Mouse (Mus musculus): ENCODE results near the gene Zfp524. TPM values are rescaled to one million over a fixed set of nuclear protein-coding genes. Genes with fewer than 3 reads are reported as not detected.

Zfp524 gene
- polyA plus RNA-seq, 1 experiment from 2014 or later: 8.7 TPM

DNA sequence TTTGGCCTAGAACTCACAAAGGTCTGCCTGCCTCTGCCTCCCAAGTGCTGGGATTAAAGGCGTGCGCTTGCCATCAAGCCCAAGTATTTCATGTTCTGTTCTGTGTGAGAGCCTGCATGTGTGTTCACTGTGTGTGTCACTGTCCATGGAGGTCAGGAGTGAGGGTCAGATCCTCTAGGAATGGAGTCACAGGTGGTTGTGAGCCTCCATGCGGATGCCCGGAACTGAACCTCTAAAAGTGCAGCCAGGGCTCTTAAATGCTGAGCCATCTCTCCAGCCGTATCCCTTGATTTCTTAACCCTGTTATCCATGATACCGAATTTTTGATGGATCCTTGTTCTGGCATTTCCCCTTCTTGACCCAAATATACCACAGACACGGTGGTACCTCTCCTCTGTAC is 22.8 kb downstream of the Zfp524 start:
- 94% methylated on average over 7 of the region's 7 CpGs for WGBS
- no peaks in the 10 kb centered on the region; the same call in 1 of the 2 replicates for H3K4me1 ChIP-seq
- peaks cover 41% of the 10 kb centered on the region for H3K36me3 ChIP-seq

DNA sequence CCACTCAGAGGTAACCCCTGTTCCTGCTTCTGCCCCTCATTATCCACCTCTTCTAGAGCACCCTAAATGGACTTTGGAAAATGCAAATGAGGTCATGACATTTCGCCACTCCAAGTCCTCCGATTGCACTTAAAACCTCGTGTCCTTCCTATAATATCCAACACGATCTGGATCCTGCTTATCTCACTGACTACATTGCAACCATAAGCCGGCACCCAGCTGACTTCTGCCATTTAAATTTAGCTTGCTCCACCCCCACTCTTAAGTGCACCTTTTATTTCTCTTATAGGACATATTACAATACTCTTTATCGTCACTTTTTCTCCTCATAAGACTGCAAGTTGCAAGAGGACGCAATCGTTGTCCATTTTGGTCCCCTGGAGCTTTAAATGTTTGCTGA is 23.3 kb downstream of the Zfp524 start:
- no peak overlapping the region for H3K27ac ChIP-seq
- peak overlapping the region; percentile 82 for H3K9ac ChIP-seq
- H3K36me3 ChIP-seq: peaks cover 37% of the 10 kb centered on the region
- ATAC-seq (ENCODE audit: low FRiP score, low read depth): no peak
- peak overlapping the region; percentile 57 for H3K4me2 ChIP-seq (replicated peaks)
- H3K9me3 ChIP-seq: no peaks in the 10 kb centered on the region
- WGBS: 92% methylated on average over 8 of the region's 8 CpGs
- H3K4me1 ChIP-seq: no peaks in the 10 kb centered on the region; the same call in 1 of the 2 replicates
- H3K4me3 ChIP-seq: peak overlapping the region; percentile 62
- H3K27me3 ChIP-seq (replicated peaks): no peaks in the 10 kb centered on the region

More for the DNA sequence above, 22.8 kb downstream of the Zfp524 start:
- Histone ChIP-seq H3K27me3 (replicated peaks) (no peaks in the 10 kb centered on the region), H3K9me3 (peaks cover 2% of the 10 kb centered on the region; the same call in 1 of the 2 replicates), H3K27ac (no peak overlapping the region), H3K9ac (no peak overlapping the region), H3K4me2 (replicated peaks) (no peak overlapping the region), H3K4me3 (no peak overlapping the region)
- no peak for ATAC-seq (ENCODE audit: low FRiP score, low read depth)

DNA sequence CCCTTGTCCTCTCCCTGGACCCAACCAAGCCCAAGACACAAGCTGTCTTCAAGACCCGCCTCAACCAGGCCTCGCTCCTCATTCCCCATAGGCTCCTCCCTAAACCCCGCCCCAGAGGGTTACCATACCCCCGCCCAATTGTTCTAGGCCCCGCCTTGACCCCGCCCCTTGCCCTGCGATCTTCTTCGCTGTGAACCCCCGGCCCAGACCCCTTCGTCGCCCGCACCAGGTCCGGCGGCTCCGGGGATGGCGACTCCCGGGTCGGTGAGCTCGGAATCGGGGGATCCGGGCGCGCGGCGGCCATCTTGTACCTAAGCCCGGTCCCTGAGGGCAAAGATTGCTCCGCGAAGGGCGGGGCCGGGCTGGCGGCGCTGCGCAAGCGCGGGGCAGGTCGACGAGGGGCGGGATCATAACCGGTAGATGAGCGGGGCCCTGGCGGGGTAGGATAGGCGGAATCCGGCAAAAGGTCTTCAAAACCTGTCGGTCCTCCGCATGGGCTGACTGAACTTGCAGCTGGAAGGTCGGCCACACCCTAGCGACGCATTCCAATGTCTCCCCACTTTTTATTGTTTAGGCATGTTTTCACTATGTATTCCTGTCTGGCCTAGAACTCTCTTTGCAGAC is 24.0 kb downstream of the Zfp524 start, which contains the start of gene Zfp784:
Zfp784 (minus strand) TSS at position 338 of the 624 bp plus-strand sequence.
- ATAC-seq (ENCODE audit: low FRiP score, low read depth): peak; percentile 96
- WGBS: under 1% methylated on average over 48 of the region's 48 CpGs
- Histone ChIP-seq H3K9ac (peak within 1 kb of the TSS; percentile 82), H3K9me3 (no peaks in the 10 kb centered on the region), H3K27me3 (replicated peaks) (no peaks in the 10 kb centered on the region), H3K36me3 (peaks cover 29% of the 10 kb centered on the region), H3K27ac (peak within 1 kb of the TSS; percentile 90), H3K4me2 (replicated peaks) (peak within 1 kb of the TSS; percentile 57), H3K4me1 (no peaks in the 10 kb centered on the region; the same call in 1 of the 2 replicates), H3K4me3 (peak within 1 kb of the TSS; percentile 62)

DNA sequence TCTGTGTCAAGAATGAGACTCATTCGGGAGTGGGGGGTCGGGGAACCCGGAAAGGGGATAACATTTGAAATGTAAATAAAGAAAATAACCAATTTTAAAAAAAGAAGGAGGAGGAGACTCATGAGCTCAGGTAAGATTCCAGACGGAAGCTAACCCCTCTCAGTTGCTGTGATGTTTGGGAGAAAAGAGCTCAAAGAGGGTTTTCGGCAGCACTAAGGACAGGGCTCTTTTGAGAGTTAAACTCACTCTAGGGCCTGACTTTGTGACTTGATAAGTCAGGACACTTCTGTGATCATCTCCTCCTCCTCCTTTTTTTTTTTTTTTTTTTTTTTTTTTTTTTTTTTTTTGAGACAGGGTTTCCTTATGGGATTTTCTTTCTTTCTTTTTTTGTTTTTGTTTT is 24.7 kb downstream of the Zfp524 start:
- Histone ChIP-seq H3K4me1 (no peaks in the 10 kb centered on the region; the same call in 1 of the 2 replicates), H3K9ac (peak overlapping the region; percentile 82; the same call in 1 of the 2 replicates), H3K4me2 (replicated peaks) (peak overlapping the region; percentile 57), H3K36me3 (peaks cover 22% of the 10 kb centered on the region), H3K27me3 (replicated peaks) (no peaks in the 10 kb centered on the region), H3K27ac (no peak overlapping the region), H3K4me3 (peak overlapping the region; percentile 62), H3K9me3 (no peaks in the 10 kb centered on the region)
- no peak for ATAC-seq (ENCODE audit: low FRiP score, low read depth)
- WGBS: 49% methylated on average over 5 of the region's 5 CpGs

DNA sequence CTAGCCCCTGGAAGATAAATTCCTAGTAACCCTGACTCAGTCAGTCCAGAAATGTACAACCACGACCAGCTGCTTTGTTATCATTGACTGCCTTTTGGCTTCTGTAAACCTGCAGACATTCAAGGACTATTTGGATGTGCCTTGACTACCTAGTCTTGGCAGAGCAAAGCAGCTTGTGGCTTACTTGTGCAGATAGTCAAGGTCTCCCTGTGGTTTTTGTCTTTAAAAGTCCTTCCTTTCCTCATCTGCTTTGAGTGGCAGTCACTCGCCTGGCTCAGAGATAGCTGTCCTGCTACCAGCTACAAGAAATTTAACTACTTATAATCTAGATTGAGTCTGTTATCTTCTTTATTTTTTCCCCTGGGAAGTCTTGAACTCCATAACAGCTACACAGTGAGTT is 30.8 kb downstream of the Zfp524 start:
- Histone ChIP-seq H3K4me3 (no peak overlapping the region), H3K9ac (no peak overlapping the region), H3K9me3 (no peaks in the 10 kb centered on the region), H3K4me1 (no peaks in the 10 kb centered on the region), H3K27me3 (replicated peaks) (no peaks in the 10 kb centered on the region), H3K36me3 (no peaks in the 10 kb centered on the region; the same call in 1 of the 2 replicates), H3K4me2 (replicated peaks) (no peak overlapping the region), H3K27ac (no peak overlapping the region)
- ATAC-seq (ENCODE audit: low FRiP score, low read depth): no peak
- WGBS: 87% methylated on average over 2 of the region's 2 CpGs

DNA sequence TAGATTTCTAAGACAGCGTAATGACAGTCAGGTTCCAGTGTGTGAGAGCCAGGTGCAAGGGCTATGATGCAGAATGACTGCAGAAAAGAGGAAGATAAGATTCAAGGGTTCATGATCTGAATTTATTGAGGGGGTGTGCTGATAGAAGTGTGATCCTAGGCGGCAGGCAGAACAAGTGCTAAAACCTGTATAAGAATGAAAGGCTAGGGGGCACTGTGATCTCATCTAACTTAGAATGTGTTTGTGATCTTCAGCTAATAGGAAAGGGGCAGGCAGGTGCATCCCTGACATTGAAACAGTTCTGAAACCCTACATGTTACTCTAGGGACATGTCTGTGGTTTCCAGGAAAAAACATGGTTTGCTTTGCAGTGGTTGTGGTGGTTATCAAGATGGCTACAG is 31.9 kb downstream of the Zfp524 start:
- H3K4me3 ChIP-seq: no peak overlapping the region
- 66% methylated on average over 2 of the region's 2 CpGs for WGBS
- H3K9ac ChIP-seq: no peak overlapping the region

DNA sequence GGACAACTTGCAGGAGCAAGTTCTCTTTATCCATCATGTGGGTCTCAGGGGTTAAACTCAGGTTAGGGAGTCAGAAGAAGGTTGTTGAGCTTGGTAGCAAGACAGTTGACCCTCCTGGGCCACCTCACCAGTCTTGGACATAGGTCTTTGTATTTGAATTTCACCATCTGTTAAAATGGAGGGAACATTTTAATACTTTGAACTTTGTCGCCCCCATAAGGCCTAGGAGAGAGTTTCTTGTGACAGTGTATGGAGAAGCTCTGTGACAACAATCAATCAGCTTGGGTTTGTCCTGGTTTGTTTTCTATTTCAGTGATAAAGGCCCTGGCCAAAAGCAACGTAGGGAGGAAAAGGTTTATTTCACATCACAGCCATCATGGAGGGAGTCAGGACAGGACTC is 33.1 kb downstream of the Zfp524 start:
- H3K9ac ChIP-seq: no peak overlapping the region
- H3K27ac ChIP-seq: no peak overlapping the region
- H3K9me3 ChIP-seq: no peaks in the 10 kb centered on the region
- H3K36me3 ChIP-seq: no peaks in the 10 kb centered on the region
- no peaks in the 10 kb centered on the region for H3K27me3 ChIP-seq (replicated peaks)
- H3K4me3 ChIP-seq: no peak overlapping the region
- no peak for ATAC-seq (ENCODE audit: low FRiP score, low read depth)
- peaks cover 12% of the 10 kb centered on the region for H3K4me1 ChIP-seq
- no peak overlapping the region for H3K4me2 ChIP-seq (replicated peaks)
- WGBS: 34% methylated on average over 2 of the region's 2 CpGs

More for the DNA sequence above, 31.9 kb downstream of the Zfp524 start:
- H3K27ac ChIP-seq: no peak overlapping the region
- no peak overlapping the region for H3K4me2 ChIP-seq (replicated peaks)
- H3K4me1 ChIP-seq: peaks cover 6% of the 10 kb centered on the region
- H3K27me3 ChIP-seq (replicated peaks): no peaks in the 10 kb centered on the region
- H3K36me3 ChIP-seq: no peaks in the 10 kb centered on the region; the same call in 1 of the 2 replicates
- ATAC-seq (ENCODE audit: low FRiP score, low read depth): no peak
- no peaks in the 10 kb centered on the region for H3K9me3 ChIP-seq

DNA sequence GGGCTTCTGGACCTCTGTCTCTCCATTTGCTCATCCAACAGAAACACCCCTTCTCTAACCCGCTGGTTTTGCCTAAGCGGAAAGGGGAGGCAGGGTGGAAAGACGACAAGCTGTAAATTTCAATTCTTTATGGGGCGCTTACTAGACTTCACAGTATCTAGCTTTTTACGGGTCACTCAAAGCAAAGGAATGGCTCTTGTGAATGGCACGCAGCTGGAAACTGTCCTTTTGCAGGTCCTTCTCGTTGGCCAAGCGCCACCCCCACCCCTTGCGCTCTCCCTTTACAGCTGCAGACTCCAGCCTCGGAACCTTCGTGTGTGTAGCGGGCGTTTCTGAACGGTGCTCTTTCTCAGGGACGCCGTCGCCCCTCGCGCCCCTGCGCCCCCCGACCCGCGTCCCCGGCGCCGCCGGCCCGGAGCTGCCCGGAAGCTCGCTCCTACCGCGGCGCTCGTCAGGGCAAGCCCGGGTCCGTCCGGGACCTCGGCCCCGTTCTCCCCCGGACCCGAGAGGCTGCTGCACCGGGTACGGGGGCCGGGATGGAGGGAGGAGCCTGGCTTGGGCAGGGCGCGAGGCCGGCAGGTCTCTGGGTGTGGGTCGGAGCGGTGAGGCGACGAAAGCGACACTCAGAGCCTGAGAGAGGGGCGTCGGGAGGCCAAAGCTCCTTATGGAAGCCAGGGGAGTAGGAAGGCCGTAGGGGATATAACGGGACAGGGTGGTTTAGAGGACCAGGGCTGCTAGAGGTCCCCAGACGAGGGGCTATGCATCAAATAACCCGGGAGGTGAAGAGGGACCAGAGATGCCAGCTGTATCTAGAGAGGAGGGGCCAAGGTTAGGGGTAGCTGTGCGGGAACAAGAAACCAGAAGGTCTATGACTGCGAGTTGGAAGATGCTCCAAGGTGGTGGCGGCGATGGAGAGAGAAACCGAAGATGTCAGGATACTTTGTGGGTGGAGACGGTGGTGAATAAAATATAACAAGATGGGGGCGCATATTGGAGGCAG is 37.3 kb downstream of the Zfp524 start, which contains the start of gene Zfp580:
Zfp580 (plus strand) TSS at position 346 of the 1,000 bp plus-strand sequence.
- H3K9ac ChIP-seq: peak within 1 kb of the TSS; percentile 93
- H3K27me3 ChIP-seq (replicated peaks): peaks cover 39% of the 10 kb centered on the region
- peak; percentile 67 for ATAC-seq (ENCODE audit: low FRiP score, low read depth)
- H3K36me3 ChIP-seq: no peaks in the 10 kb centered on the region
- H3K4me3 ChIP-seq: peak within 1 kb of the TSS; percentile 79
- H3K4me2 ChIP-seq (replicated peaks): peak within 1 kb of the TSS; percentile 91
- peak within 1 kb of the TSS; percentile 82 for H3K27ac ChIP-seq
- peaks cover 32% of the 10 kb centered on the region for H3K4me1 ChIP-seq
- whole genome bisulfite sequencing: 2% methylated on average over 65 of the region's 65 CpGs
- no peaks in the 10 kb centered on the region for H3K9me3 ChIP-seq

DNA sequence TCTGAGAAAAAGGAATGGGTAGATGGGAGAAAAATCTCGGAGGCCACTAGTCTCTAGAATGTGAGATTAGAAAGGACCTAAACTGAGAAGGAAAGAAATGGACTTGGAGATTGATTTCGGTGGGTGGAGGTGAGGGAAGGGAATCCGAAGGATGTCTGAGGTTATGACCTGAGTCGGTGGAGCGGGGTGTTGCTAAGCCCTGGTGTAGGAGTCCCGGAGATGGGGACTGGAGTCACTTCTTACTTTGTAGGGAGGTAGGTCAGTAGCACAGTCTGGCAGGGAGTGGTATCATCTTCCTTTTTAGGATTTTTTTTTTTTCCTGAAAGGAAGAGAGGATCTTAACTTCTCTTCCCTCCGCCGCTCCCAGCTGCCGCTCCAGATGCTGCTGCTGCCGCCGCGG is 38.2 kb downstream of the Zfp524 start:
- Histone ChIP-seq H3K4me2 (replicated peaks) (peak overlapping the region; percentile 91), H3K27ac (no peak overlapping the region), H3K9ac (peak overlapping the region; percentile 93), H3K4me3 (peak overlapping the region; percentile 79), H3K27me3 (replicated peaks) (peaks cover 48% of the 10 kb centered on the region), H3K9me3 (no peaks in the 10 kb centered on the region), H3K4me1 (peaks cover 38% of the 10 kb centered on the region), H3K36me3 (no peaks in the 10 kb centered on the region)
- WGBS: 2% methylated on average over 12 of the region's 12 CpGs
- no peak for ATAC-seq (ENCODE audit: low FRiP score, low read depth)

DNA sequence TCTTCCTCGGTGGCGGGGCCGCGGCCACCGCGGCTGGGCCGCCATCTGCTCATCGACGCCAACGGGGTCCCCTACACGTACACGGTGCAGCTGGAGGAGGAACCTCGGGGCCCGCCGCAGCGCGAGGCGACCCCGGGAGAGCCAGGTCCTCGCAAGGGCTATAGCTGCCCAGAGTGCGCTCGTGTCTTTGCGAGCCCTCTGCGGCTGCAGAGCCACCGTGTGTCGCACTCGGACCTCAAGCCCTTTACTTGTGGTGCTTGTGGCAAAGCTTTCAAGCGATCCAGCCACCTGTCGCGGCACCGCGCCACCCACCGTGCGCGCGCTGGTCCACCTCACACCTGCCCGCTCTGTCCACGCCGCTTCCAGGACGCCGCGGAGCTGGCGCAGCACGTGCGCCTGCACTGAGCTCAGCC is 38.7 kb downstream of the Zfp524 start:
- H3K36me3 ChIP-seq: no peaks in the 10 kb centered on the region
- H3K4me1 ChIP-seq: peaks cover 38% of the 10 kb centered on the region
- peak overlapping the region; percentile 79 for H3K4me3 ChIP-seq
- H3K9me3 ChIP-seq: no peaks in the 10 kb centered on the region
- 2% methylated on average over 45 of the region's 45 CpGs for WGBS
- H3K27ac ChIP-seq: no peak overlapping the region
- H3K9ac ChIP-seq: peak overlapping the region; percentile 65
- peak overlapping the region; percentile 91 for H3K4me2 ChIP-seq (replicated peaks)
- ATAC-seq (ENCODE audit: low FRiP score, low read depth): no peak
- H3K27me3 ChIP-seq (replicated peaks): peaks cover 53% of the 10 kb centered on the region

DNA sequence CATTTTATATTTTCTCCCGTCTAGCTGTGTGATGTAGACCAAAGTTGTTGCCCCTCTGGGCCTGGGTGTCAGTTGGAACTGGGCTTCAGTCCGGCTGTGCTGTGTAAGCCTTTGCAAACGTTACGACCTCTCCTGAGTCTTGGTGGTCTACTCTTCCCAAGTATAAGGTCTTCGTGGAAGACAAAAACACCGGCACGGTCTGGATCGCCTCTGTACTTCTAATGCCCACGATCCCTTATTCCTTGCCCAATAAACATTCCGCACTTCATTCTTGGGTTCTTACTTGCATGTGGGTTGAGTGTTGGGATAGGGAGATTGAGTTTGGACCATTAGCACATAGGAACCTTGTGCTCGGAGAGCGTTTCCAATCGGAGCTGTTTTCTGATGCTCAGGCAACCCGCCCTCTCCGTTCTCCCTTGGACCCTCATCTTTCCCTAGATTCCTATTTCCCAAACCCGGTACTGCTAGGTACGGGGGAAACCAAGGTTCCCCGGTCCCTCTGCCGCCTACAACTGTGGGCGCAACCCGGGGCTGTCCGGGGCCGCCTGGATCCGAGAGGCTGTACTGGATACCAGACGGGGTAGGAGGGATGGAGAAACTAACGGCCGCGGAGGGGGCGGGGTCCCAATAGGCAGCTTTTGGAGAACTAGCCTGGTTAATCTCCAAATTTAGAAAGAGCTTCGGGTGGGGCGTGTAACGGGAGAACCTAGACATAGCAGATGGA is 39.4 kb downstream of the Zfp524 start:
- no peak for ATAC-seq (ENCODE audit: low FRiP score, low read depth)
- no peak overlapping the region for H3K27ac ChIP-seq
- peak overlapping the region; percentile 65 for H3K9ac ChIP-seq
- peak overlapping the region; percentile 91 for H3K4me2 ChIP-seq (replicated peaks)
- peak overlapping the region; percentile 79 for H3K4me3 ChIP-seq
- 9% methylated on average over 32 of the region's 32 CpGs for WGBS
- no peaks in the 10 kb centered on the region for H3K9me3 ChIP-seq
- peaks cover 60% of the 10 kb centered on the region for H3K27me3 ChIP-seq (replicated peaks)
- no peaks in the 10 kb centered on the region for H3K36me3 ChIP-seq
- peaks cover 38% of the 10 kb centered on the region for H3K4me1 ChIP-seq
